Mouse (Mus musculus) telencephalon, adult 2 months (tissue): Measurements from ENCODE around the gene Hmg20b.

Experiments
- DNase-seq: peaks from one replicate; pipeline ENCODE4 v3.0.0-alpha.2; 2011; ENCODE audit warnings: low read depth, low spot score

Hmg20b gene

DNA sequence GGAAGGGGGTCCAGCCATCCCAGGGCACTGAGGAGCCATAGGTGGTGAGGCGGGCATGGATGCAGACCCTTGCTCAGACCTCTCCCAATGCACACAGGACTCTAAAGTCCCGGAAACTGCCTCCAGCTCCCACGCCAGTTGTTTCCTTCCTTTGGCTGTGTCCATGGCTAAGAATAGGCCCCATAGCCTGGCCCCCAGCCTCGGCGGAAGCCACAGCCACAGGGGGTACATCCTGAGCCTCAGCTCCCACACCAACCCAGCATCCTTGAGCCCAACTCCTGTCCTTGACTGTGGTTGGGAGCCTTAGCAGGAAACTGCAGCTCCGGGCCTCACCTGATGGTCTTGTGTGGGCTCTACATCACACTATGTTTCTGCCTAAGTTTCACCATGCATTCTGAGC, 23.4 kb downstream of the Hmg20b start:
- no peak for DNase-seq

DNA sequence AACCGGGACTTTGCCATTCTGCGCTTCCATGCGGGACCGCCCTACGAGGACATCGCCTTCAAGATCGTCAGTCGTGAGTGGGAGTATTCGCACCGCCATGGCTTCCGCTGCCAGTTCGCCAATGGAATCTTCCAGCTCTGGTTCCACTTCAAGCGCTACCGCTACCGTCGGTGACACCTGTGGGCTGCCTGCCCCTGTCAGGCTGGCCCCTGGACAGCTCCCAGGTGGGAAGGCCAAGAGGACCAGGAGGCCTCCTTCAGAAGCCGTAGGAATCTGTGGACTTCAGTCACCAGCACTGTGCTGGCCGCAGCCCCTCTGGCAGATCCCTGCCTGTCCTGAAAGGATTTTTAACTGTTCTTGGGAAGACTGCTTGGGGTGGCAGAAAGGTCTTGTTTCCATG, 24.5 kb downstream of the Hmg20b start:
- no peak for DNase-seq

DNA sequence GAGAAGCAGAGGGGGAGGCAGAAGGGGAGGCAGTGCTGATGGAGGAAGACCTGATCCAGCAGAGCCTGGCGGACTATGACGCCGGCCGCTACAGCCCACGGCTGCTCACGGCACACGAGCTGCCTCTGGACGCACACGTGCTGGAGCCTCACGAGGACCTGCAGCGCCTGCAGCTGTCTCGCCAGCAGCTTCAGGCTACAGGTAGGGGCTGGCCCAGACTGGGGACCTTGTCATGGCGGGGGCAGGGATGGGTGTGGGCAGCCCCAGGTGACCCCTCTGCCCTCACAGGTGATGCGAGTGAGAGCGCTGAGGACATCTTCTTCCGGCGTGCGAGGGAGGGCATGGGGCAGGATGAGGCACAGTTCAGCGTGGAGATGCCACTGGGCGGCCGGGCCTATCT, 25.1 kb downstream of the Hmg20b start:
- DNase-seq: no peak

DNA sequence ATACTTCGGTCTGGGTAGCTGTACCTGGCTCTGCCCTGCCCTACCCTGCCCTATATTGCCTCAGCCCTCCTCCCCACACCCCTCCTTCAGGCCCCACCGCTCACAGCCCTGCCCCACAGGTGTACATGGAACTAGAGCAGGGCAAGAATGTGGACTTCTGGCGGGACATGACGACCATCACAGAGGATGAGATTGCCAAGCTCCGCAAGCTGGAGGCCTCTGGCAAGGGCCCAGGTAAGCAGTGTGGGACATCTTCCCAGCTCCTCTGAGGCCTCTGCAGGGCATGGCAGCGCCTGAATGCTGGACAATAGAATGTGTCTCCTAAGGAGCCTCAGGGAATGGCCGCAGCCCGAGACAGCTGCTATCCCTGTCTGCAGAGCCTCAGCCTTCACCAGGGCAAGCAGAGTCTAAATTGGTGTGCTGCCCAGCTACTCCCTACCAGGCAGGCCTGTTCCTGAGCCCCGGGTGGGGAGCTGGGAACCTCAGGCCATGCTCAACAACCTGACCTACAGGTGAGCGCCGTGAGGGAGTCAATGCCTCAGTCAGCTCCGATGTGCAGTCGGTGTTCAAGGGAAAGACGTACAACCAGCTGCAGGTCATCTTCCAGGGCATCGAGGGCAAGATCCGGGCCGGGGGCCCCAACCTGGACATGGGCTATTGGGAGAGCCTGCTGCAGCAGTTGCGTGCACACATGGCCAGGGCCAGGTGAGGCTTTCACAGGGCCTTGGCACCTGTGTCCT, 26.3 kb downstream of the Hmg20b start:
- no peak for DNase-seq

DNA sequence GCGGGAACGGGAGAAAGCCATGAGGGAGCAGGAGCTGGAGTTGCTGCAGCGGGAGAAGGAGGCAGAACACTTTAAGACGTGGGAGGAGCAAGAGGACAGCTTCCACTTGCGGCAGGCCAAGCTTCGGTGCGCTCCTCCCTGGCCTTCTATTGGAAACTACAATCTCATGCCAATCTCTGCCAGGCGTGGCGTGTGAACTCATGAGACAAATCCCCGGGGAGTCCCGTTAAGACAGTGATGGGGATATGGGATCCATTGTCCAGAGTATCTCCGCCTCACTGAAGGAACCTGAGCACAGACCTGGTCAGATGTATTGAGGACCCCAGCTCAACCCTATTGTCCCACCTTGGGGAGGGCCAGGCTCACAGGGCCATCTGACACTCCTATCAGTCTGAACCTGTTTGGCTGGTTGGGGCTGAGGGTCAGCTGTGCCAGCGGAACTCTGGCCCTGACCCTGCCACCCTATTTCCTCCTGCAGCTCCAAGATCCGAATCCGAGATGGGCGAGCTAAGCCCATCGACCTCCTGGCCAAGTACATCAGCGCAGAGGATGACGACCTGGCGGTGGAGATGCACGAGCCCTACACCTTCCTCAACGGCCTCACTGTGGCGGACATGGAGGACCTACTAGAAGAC, 27.0 kb downstream of the Hmg20b start:
- DNase-seq: no peak

DNA sequence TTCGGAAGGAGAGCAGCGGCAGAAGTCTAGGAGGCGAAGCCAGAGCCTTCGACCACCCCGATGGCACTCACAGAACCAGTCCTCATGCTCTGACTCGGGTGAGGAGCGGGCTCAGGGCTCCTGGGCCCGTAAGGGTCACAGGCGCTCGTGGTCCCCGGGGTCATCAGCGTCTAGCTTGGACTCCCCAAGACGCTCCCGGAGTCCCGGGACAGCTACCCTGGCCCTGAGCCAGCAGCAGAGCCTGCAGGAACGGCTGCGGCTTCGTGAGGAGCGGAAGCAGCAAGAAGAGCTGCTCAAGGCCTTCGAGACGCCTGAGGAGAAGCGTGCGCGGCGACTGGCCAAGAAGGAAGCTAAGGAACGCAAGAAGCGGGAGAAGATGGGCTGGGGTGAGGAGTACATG, 27.8 kb downstream of the Hmg20b start:
- DNase-seq: no peak

DNA sequence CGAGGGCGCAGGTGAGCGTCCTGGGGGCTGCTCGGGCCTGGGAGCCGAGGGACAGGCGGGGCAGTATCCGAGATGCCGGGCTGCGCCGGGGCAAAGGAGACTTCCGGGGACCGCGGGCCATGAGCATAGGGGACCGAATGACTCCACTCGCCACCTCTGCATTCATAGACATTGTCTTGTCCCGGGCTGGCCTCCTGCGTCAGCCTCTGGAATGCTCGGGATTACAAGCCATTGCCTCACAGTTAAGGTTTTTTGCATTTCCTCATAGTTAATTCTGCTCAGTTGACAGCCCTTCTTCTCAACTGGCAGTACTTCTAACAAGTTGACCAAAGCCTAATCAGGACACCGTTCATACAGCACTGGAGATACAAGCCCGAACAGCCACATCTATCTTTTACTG, 28.8 kb downstream of the Hmg20b start:
- no peak for DNase-seq

DNA sequence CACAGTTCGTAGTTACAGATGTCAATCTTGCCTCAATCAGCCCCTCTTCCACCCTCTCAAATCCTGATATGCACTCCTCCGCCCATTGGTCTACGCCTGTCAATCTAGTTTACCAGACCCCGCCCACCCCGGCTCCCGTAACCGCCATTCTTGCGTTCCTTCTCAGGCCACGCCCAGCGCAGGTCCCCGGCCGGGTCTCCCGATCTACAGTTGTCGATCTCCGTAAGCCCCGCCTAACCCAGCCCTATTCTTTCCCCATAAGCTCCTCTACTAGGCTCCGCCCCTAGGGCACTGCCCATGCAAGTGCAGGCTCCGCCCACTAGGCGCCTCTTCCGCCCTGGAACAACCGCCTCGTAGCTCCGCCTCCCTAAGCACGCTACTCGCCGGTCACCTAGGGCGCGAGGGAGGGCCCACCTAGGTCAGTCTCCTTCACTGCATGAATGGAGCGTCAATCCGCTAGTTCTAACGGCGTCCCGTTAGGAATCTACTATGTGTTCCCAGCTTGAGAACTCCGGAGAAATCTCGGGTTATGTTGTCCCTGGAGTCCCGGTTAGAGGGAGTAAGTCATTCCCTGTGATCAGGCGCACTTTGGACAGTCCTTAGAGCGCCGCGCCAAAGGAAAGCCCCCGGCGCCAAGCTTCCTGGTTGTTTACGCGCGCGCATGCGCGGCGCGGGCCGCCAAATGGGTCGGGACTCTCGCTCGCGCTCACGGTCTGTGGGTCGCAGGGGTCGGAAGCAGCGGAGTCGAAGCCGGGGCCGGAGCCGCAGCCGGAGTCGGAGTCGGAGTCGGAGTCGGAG, 29.5 kb downstream of the Hmg20b start, which contains the start of gene Cactin:
Gene Cactin (plus strand): TSS at position 554 of the 798 bp plus-strand sequence.
- DNase-seq: peak; percentile 100

DNA sequence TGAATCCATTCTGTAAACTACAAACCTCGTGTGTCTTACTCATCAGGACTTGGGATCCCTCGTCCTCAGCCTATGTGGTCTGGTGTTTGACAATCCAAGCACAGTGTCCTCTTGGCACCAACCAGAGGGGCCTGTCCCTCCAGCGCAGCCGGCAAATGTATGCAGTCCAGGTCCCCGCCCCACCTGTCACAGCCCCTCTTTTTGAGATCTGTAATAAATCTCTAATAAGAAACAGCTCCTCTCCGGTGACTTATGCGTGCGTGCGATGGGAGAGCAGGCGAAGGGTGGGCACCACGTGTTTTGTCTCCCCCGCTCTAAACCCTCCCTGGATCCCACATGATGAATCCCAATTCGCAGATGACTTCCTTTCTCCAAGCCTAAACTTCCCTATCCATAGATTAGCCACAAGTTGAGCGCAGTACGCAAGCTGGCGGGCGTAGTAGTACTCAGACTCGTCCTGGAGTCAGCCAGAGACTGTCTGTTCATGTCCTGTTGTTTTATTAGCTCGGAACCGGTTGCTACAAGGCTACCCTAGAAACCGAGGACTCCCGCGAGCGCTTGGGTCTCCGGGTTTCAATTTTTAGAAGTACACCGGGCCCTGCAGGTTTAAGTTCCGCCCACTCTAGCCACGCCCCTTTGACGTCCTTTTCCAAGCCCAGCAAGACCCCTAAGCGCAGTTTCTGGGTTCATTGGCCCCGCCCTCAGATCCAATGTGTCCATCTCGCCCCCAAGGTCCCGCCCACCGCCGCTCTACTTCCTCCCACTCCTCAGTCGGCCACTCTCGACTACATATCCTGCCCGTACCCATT, 30.3 kb downstream of the Hmg20b start:
- DNase-seq: no peak

DNA sequence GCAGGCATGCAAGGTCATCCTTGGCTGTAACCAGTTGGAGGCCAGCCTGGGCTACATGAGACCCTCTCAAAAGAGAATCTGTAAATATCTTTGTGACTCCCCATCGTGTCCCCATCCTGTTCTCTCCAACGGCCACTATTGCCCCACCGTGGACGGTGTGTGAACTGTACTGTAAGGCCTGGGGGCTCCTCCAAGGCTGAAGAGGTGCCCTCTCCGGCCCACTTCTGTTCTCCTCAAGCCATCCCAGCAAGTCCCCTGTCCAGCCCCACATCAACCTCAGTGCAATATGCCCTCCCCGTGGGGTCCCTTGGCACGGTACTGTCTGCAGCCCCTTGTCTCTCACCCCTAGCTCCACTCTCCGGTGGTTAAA, 31.0 kb downstream of the Hmg20b start:
- no peak for DNase-seq

DNA sequence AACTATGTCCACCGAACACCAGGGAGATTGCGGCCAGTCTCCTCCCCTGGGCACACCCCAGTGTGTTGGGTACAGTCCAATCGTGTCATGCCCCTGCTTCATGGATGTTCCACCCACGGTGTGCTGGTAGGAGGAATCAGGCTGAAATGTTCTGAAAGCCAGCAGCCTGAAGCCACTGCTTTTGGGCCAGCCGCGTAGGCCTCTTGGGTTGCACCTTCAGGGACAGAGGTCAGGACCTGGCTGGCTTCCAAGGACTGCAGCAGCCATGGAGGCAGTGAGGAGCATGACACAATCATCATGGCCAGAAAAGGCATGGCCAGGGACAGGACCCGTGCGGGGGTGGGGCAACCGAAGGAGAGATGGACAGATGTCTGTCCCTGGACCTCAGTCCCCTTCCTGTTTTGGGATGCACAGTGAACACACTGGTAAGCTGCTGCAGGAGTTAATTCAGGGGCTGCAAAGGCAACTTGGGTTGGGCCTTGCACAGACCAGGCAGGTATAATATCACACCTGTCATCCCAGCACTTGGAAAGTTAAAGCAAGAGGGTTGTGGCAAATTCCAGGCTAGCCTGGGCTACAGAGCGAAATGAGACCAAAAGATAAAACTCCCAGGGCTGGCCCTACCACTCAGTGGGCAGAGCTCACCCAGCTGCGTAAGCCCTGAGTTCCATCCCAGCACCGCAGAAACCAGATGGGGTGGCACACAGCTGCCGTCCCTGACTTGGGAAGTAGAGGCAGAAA, 31.5 kb downstream of the Hmg20b start:
- no peak for DNase-seq

DNA sequence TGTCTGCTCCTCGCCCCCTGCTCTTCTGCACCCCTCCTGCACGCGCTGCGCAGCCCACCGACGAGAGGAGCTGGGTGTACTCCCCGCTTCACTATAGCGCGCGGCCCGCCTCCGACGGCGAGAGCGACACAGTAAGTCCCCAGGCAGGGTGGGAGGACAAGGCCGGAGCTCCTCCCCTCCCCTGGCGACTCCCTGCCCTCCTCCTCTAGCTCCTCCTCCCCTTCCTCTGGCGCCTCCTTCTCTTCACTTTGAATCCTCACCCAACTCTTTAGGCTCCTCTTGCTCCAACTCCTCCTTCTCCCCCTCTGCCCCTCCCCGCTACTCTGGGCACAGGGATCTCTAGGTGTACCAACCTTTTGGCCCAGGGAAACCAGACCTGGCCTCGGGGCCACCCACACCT, 33.0 kb downstream of the Hmg20b start:
- DNase-seq: no peak

DNA sequence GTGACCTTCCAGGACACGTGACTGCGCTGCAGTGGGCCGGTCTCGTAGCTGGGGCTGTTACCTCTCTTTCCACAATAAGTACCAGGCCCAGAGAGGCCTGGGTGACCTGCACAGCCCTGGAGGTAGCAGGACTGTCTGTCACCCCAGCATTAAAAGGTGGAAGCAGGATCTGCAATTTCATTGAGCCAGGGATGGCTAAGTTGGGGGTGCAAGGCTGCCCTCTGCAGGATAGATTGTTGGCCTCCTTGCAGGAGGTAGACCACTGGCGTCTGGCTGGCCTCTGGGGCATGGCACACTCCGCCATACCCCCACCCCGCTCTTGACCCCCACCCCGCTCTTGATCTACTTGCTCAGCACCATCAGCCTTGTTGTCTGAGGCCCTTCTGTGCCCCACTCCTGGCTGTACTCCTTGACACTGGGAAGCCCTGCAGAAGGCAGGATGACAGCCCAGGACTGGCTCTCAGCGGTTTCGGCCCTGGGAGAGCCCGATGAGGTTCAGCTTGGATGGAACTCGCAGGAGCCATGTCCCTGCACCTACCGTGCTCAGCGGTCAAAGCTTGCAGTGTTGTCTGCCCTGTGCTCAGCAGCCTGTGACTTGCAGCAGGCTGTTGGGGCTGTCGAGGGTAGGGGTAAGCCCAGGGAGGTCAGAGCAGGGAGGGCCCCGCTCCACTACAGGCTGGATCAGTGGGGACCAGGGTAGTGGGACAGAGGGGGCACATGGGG, 33.8 kb downstream of the Hmg20b start:
- DNase-seq: no peak

DNA sequence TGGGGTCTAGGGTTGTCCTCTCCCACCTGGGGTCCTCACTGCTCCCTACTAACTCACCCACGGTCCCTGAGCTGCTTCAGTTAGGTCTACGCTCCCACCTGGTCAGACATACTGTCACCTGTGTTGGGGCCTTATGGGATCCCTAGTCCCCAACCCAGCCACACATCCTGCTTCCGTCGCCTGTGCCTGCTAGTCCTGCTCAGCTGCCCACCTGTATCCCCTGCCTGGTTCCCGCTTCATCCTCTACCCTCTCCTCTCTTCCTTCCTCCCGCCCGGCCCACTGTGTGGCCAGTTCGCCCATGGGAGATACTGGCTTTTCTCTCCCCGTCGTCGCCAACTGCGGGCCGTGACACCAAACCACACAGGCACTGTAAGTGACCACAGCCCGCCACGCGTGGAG, 34.7 kb downstream of the Hmg20b start:
- DNase-seq: no peak

DNA sequence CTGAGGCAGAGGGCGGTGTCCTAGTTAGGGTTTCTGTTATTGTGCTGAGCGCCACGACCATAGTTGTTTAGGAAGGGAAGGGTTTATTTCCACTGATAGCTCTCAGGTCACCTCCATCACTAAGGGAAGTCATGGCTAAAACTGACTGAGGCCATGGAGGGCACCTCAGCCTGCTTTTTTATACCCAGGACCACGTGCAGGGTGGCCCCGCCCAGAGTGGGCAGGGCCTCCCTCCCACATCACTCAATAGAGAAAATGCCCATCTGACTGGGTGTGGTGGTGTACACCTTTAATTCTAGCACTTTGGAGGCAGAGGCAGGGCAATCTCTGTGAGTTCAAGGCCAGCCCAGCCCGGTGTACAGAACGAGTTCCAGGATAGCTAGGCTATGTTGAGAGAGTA, 36.1 kb downstream of the Hmg20b start:
- DNase-seq: no peak

DNA sequence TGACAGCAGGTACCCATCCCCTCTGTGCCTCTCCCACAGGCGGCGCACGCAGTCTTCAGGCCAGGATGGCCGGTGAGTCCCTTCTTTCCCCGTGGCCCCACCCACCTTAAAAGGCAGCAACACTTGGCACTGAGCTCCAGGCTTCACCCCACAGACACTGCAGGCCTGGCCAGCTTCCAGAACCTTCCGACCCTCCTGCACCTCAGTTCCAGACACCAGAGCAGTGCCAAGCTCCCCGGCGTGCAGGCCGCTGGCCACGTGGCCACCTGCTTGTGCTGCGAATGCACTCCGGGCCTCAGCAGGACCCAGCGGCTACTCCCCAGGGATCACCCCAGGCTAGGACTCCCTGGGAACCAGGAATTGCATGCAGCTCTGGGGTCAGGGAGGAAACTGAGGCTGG, 36.7 kb downstream of the Hmg20b start:
- DNase-seq: no peak

DNA sequence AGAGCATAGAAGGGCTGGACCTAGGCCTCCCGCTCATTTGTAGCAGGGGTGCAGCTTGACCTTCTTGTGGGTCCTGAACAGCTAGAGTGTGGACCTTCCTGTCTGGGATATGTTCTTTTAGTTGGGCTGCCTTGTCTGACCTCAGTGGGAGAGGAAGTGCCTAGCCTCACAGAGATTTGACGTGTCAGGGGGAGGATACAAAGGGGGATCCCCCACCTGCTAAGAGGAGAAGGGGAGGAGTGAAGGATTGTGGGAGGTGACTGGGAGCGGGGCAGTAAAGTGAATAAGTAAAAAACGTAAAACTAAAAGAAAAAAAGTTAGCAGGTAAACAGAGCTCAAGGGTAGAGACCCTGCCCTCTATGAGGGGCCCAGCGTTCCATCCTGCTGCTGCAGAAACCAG, 40.7 kb downstream of the Hmg20b start:
- no peak for DNase-seq

DNA sequence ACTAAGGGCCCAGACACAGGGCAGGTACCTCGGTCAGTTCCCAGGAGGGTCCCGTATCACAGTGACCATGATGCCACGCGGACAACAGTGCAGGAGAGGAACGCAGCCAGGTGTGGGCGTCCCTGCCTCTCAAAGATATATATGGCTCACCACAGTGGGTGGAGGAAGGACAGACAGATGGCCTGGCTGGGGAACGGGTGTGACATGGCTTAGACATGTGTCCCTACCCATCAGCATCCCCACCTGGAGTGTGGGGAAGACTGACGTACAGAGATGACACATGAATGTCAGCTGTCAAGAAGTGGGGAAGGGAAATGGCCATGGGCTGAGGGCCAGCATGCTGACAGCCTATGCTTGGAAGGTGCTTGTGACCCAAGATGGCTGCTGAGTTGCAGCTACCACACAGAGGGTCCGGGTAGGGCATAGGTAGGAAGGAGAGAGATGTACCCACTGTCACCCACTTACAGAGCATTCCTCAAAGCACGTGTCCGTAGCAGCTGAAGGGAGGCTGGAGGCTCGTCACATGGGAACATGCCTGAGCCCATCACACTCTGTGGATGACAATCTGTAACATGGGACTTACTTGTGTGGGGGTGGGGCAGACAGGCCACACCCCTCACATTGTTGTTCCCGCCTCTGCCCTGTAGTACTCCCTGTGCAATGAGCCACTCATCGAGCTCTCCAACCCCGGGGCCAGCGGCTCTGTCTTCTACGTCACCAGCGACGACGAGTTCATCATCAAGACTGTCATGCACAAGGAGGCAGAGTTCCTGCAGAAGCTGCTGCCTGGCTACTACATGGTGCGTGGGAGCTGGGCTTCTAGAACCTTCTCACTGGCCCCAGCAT, 43.2 kb downstream of the Hmg20b start:
- DNase-seq: peak; percentile 68

DNA sequence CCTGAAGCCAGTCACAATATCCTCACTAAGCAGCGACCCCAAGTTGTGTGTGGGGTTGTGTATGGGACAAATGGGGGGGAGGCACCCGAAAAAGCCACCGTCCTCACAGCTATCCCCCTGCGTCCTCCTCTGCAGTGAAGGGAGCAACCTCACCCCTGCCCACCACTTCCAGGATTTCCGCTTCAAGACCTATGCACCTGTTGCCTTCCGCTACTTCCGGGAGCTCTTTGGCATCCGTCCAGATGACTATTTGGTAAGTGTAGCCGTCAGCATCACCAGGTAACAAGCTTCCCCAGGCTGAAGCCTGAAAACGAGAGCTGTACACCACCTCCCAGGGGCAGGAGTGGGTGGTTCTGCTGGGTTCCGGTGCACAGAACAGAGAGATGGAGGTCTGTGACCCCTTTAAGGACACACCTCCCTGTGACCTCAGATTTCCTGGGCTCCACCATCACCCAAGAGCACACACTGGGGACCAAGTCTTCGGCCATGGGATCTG, 44.1 kb downstream of the Hmg20b start:
- no peak for DNase-seq
